Mouse (Mus musculus) effector memory CD4-positive, alpha-beta T cell, adult 5 months (primary cell): ENCODE results near the gene Mob3b. TPM values are rescaled to one million over a fixed set of nuclear protein-coding genes. Genes with fewer than 3 reads are reported as not detected.

ENCODE experiments used
- polyA plus RNA-seq: library from polyadenylated mRNA; unstranded; fragments of 100-300 nt; shearing (Covaris generic); gene quantifications from one replicate; pipeline ENCODE4 v1.2.1, GENCODE M21; 2017

The Mob3b gene
- polyA plus RNA-seq, result 5.9 TPM

GRCm38 (mm10) chr4:35156751-35157611 lies at the start of gene Mob3b:
Gene Mob3b, minus strand, starts transcription at chr4:35157484.

GRCm38 (mm10) chr4:35151756-35152155 lies 5.5 kb downstream of the Mob3b start, which contains the start of gene Ifnk:
Gene Ifnk, plus strand, starts transcription at chr4:35152056.

Other genes starting within 250 kb of the Mob3b start
- not detected for gene Ifnk, start 5.4 kb downstream of the Mob3b start, polyA plus RNA-seq
- gene C9orf72, start 68.7 kb upstream of the Mob3b start, polyA plus RNA-seq, result 51.3 TPM